Mouse (Mus musculus): ENCODE results near the gene Ak2.

DNA sequence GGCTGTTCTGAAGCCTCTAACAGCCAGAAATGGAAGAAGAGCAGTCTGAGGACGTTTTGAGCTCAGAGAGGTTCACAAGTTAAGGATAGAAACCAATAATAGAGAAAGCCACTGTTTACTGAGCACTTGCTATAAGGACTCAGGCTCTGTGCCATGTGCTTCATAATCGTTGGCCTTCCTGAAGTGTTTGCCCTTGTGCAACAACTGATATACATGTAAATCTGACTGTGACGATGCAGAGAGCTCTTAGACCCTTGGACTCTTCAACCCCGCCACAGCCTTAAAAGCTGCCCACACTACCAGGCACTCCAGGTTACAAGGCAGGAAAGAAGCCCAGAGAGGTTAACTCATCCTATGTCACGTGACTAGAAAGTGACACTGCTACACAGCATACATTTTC is 22.7 kb upstream of the Ak2 start:
- TF ChIP-seq CHD2 (IDR thresholded peaks at IDR 0.05; ENCODE audit: low read depth, low read length) (no peak), ZNF384 (IDR thresholded peaks at IDR 0.05; ENCODE audit: low read depth, low read length) (no peak), MAFK (IDR thresholded peaks at IDR 0.05; ENCODE audit: insufficient read depth, low read depth, low read length) (no peak), HCFC1 (IDR thresholded peaks at IDR 0.05; ENCODE audit: borderline replicate concordance, insufficient read depth, low read length) (no peak)
